Mouse (Mus musculus) spleen, postnatal 10 days (tissue): ENCODE results near the gene Rab25.
"Not testable (repeated sequence)": the region's sequence is repeated elsewhere in the genome, so short reads cannot be mapped to it uniquely, and the experiment has no call there.

ENCODE experiments used
- DNase-seq, 2 experiments: peaks; one replicate each; pipeline ENCODE4 v3.0.0; 2021 to 2022; ENCODE audit warnings: low spot score in 2 of 2

The Rab25 gene

GRCm38 (mm10) chr3:88548180-88548917, at the start of gene Rab25:
Gene Rab25, minus strand, starts transcription at chr3:88548300.
- no peak for DNase-seq

GRCm38 (mm10) chr3:88596547-88596946, 48.4 kb upstream of the Rab25 start:
- DNase-seq = not testable (repeated sequence)

GRCm38 (mm10) chr3:88593893-88594580, 45.9 kb upstream of the Rab25 start:
- DNase-seq = no peak

GRCm38 (mm10) chr3:88592942-88593576, 45.0 kb upstream of the Rab25 start:
- DNase-seq = peak; percentile 44 to 55

GRCm38 (mm10) chr3:88591950-88592731, 44.0 kb upstream of the Rab25 start:
- DNase-seq = peak; percentile 28 to 58

- DNase-seq = no peak
Measured at GRCm38 (mm10) chr3:88591044-88591443, 42.9 kb upstream of the Rab25 start.

- DNase-seq = no peak
Measured at GRCm38 (mm10) chr3:88590246-88590645, 42.1 kb upstream of the Rab25 start.

GRCm38 (mm10) chr3:88586640-88587039, 38.5 kb upstream of the Rab25 start:
- no peak for DNase-seq

- DNase-seq = no peak
Measured at GRCm38 (mm10) chr3:88585769-88586168, 37.7 kb upstream of the Rab25 start.

- peak; percentile 69 to 80 for DNase-seq
Measured at GRCm38 (mm10) chr3:88579454-88580117, 31.5 kb upstream of the Rab25 start.

- no peak for DNase-seq
Measured at GRCm38 (mm10) chr3:88578498-88579424, 30.7 kb upstream of the Rab25 start.

- DNase-seq = not testable (repeated sequence)
Measured at GRCm38 (mm10) chr3:88577846-88578245, 29.7 kb upstream of the Rab25 start.

GRCm38 (mm10) chr3:88575540-88575939, 27.4 kb upstream of the Rab25 start, which contains the start of gene Ssr2:
Gene Ssr2, plus strand, starts transcription at chr3:88575876.
- no peak for DNase-seq

GRCm38 (mm10) chr3:88573810-88574209, 25.7 kb upstream of the Rab25 start:
- no peak for DNase-seq

- DNase-seq = no peak
Measured at GRCm38 (mm10) chr3:88572835-88573234, 24.7 kb upstream of the Rab25 start.

GRCm38 (mm10) chr3:88571856-88572255, 23.8 kb upstream of the Rab25 start:
- no peak for DNase-seq

GRCm38 (mm10) chr3:88570341-88570740, 22.2 kb upstream of the Rab25 start:
- no peak for DNase-seq

GRCm38 (mm10) chr3:88569694-88570093, 21.6 kb upstream of the Rab25 start:
- DNase-seq = no peak

GRCm38 (mm10) chr3:88569093-88569492, 21.0 kb upstream of the Rab25 start:
- no peak for DNase-seq

- DNase-seq = no peak
Measured at GRCm38 (mm10) chr3:88568615-88569014, 20.5 kb upstream of the Rab25 start.
